Mouse (Mus musculus): ENCODE data around the gene Vpreb1. TPM values are rescaled to one million over a fixed set of nuclear protein-coding genes. Genes with fewer than 3 reads are reported as not detected.

Gene Vpreb1
- polyA plus RNA-seq, 1 experiment from 2014 or later = 1.2 TPM

Other genes with a start within 250 kb of the Vpreb1 start
- gene Olfr19, start 194.4 kb downstream of the Vpreb1 start, polyA plus RNA-seq (2014; fragmentation: Nextera tagmentation; extraction: Ambion mirVana) = not detected in 2 replicates
- gene Spag6l, start 41.4 kb downstream of the Vpreb1 start, polyA plus RNA-seq (2014; fragmentation: Nextera tagmentation; extraction: Ambion mirVana) = 0.26 and 0.30 TPM in 2 replicates
- not detected in 2 replicates for gene Igll1, start 6.9 kb downstream of the Vpreb1 start, polyA plus RNA-seq (2014; fragmentation: Nextera tagmentation; extraction: Ambion mirVana)
- gene Top3b, start 107 bp downstream of the Vpreb1 start, polyA plus RNA-seq (2014; fragmentation: Nextera tagmentation; extraction: Ambion mirVana) = 47.5 and 51.3 TPM in 2 replicates
- gene Ppm1f, start 25.6 kb upstream of the Vpreb1 start, polyA plus RNA-seq (2014; fragmentation: Nextera tagmentation; extraction: Ambion mirVana) = 18.6 and 19.9 TPM in 2 replicates
- 154 and 162 TPM in 2 replicates for gene Mapk1, start 112.5 kb upstream of the Vpreb1 start, polyA plus RNA-seq (2014; fragmentation: Nextera tagmentation; extraction: Ambion mirVana)
- gene Ypel1, start 198.9 kb upstream of the Vpreb1 start, polyA plus RNA-seq (2014; fragmentation: Nextera tagmentation; extraction: Ambion mirVana) = 15.9 and 18.9 TPM in 2 replicates
- 97.6 and 107 TPM in 2 replicates for gene Ppil2, start 240.4 kb upstream of the Vpreb1 start, polyA plus RNA-seq (2014; fragmentation: Nextera tagmentation; extraction: Ambion mirVana)

Measured in heart, embryonic 14.5 days (tissue).